Mouse (Mus musculus) thymus, adult 2 months (tissue): ENCODE data around the gene Wdr62. TPM values are rescaled to one million over a fixed set of nuclear protein-coding genes. Genes with fewer than 3 reads are reported as not detected.
A peak's percentile ranks its signal among the peaks of the same experiment; 100 is the strongest.

Experiments used
- DNase-seq: peaks from one replicate; pipeline ENCODE4 v3.0.0; 2021
- H3K27ac ChIP-seq: fragments of 200-500 bp; 2 replicates; pipeline ENCODE4 v1.5.1; 2012; ENCODE audit warnings: low read length, control low read depth; ENCODE audit not compliant: control insufficient read depth, insufficient read depth
- H3K27me3 ChIP-seq: fragments of 200-500 bp; 2 replicates; pipeline ENCODE4 v1.6.1; 2012; ENCODE audit warnings: mild to moderate bottlenecking, low read length, moderate library complexity, mixed read lengths; ENCODE audit not compliant: control insufficient read depth, insufficient read depth
- H3K36me3 ChIP-seq: fragments of 200-500 bp; 2 replicates; pipeline ENCODE4 v1.6.1; 2012; ENCODE audit warnings: mild to moderate bottlenecking, low read length, moderate library complexity; ENCODE audit not compliant: control insufficient read depth, insufficient read depth
- H3K4me1 ChIP-seq: fragments of 200-500 bp; replicated peaks from 2 replicates; pipeline ENCODE4 v1.6.1; 2012; ENCODE audit warnings: low read length; ENCODE audit not compliant: control insufficient read depth, insufficient read depth
- H3K4me3 ChIP-seq: fragments of 200-500 bp; 2 replicates; pipeline ENCODE4 v1.5.1; 2012; ENCODE audit warnings: mild to moderate bottlenecking, low read length, control low read depth, moderate library complexity; ENCODE audit not compliant: control insufficient read depth, insufficient read depth
- CTCF ChIP-seq: fragments of 200-500 bp; IDR thresholded peaks from 2 replicates; pipeline ENCODE4 v1.5.1; 2012; ENCODE audit warnings: mild to moderate bottlenecking, control low read depth, low read length, moderate library complexity, borderline replicate concordance; ENCODE audit not compliant: control insufficient read depth, poor library complexity, insufficient read depth; ENCODE audit errors: extremely low read depth
- POLR2A ChIP-seq: fragments of 200-500 bp; IDR thresholded peaks from 2 replicates; pipeline ENCODE4 v1.6.1; 2012; ENCODE audit warnings: mild to moderate bottlenecking, low read length, control low read depth, moderate library complexity; ENCODE audit not compliant: control insufficient read depth, poor library complexity, insufficient read depth; ENCODE audit errors: extremely low read depth
- WGBS: fragments of 180-500 bp; shearing (Covaris S2); methylation state at CpG from one replicate; pipeline ENCODE4 v1.1.7; 2018; 5-methylcytosine and 5-hydroxymethylcytosine counted together
- polyA plus RNA-seq: library from polyadenylated mRNA; depleted of rRNA; stranded (reverse); fragments of >200 nt; gene quantifications from 2 replicates; pipeline ENCODE4 v1.2.3, GENCODE M21; 2012

Gene Wdr62
- polyA plus RNA-seq, 1 experiment: 54.1 TPM

DNA sequence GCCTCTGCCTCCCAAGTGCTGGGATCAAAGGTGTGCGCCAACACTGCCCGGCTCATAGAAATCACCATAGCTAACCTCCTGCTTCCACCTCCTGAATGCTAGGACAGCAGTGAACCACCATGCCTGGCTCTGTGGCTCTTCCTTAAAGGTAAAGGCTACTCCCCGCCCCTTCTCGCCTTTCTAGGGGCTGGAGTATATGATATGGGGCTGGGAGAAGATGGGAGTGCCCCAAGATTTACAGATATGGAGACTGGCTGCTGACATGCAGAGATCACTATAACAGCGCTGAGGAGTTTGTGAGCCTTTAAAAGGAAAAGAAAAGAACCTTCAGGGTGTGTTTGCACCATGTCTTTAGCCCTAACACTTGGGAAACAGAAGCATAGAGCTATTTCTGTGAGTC lies 58.0 kb downstream of the Wdr62 start:
- TF ChIP-seq CTCF: no peak
- no peak for TF ChIP-seq POLR2A
- Histone ChIP-seq H3K27me3 (no peaks in the 10 kb centered on the region), H3K36me3 (0 out of 2 replicates have a peak, but pooled peaks cover 9% of the 10 kb centered on the region), H3K4me3 (no peak overlapping the region), H3K4me1 (peaks cover 19% of the 10 kb centered on the region), H3K27ac (no peak overlapping the region)
- WGBS: 94% methylated on average over 5 of the region's 5 CpGs
- DNase-seq: no peak

DNA sequence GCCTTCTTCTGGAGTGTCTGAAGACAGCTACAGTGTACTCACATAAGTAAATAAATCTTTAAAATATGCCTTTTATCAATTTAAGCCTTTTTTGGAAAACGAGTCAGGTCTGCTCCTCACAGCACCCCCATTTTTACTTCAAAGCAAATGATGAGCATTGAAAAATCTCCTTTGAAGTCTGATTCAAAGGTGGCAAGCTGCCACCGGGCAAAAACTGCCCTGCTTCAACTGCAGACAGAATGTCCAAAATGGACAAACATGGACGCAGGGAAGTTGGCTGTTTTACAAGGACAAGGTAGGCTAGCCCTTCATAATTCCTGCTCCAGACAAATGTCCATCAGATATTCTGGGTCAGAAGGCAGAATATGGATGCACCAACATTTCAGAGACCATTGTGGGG lies 58.8 kb downstream of the Wdr62 start:
- H3K36me3 ChIP-seq: 0 out of 2 replicates have a peak, but pooled peaks cover 9% of the 10 kb centered on the region
- 49% methylated on average over 3 of the region's 3 CpGs for WGBS
- no peak overlapping the region for H3K4me3 ChIP-seq
- H3K27me3 ChIP-seq: no peaks in the 10 kb centered on the region
- peaks cover 21% of the 10 kb centered on the region for H3K4me1 ChIP-seq
- no peak for TF ChIP-seq CTCF
- no peak for TF ChIP-seq POLR2A
- no peak overlapping the region for H3K27ac ChIP-seq
- DNase-seq: no peak

DNA sequence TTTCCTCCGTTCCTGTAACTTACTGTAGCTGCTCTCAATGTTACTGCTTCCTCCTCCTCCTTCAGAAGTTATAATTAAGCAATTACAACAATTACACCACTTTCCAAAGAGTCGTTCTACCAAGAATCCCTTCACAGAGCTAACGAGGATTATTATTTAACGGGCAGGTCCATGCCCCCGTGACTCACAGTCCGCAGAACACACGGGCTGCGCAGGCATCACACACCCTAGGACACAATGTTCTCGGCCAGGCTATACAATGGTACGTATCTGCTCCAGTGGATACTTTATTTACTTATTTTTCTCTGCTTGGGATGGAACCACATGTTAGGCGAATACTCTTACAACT lies 60.2 kb downstream of the Wdr62 start:
- 0 out of 2 replicates have a peak, but pooled peaks cover 4% of the 10 kb centered on the region for H3K36me3 ChIP-seq
- H3K27ac ChIP-seq: peak overlapping the region; percentile 88
- WGBS: 13% methylated on average over 11 of the region's 11 CpGs
- no peak for DNase-seq
- H3K4me3 ChIP-seq: peak overlapping the region; percentile 48
- peaks cover 21% of the 10 kb centered on the region for H3K4me1 ChIP-seq
- H3K27me3 ChIP-seq: no peaks in the 10 kb centered on the region
- TF ChIP-seq CTCF (no peak), POLR2A (no peak)

DNA sequence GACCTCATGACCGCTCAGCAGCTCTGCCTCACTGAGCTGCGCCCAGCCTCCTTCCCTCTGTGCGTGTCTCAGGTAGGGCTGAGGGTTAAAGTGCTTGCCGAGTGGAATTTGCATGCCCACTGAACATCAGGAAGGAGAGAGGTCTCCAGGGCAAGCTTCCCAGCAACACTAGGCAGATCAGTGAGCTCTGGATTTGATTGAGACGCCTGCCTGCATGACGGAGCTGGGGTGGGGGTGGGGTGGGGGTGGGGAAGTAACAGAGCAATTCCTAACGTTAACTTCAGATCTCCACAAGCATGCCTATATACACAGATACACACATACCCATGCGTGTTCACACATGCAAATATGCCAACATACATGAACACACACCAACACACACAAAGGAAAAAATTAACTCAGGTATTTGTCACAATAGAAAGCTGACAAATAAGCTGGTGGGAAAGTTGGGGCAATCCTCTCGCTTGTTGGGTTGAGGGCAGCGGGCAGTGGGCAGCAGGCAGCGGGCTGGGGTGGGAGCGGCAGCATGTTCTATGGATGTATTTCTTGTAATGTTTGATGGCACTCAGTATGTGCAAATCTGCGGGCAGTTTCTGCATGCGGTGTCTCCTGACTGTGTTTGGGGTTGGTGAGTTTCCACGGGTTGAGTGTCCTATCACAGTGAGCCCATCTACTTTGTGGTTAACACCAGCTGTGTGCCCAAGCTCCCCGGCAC lies 60.8 kb downstream of the Wdr62 start:
- H3K4me1 ChIP-seq: peaks cover 21% of the 10 kb centered on the region
- H3K4me3 ChIP-seq: peak overlapping the region; percentile 48
- no peaks in the 10 kb centered on the region for H3K27me3 ChIP-seq
- DNase-seq: peak; percentile 66
- peak overlapping the region; percentile 88 for H3K27ac ChIP-seq
- WGBS: 2% methylated on average over 16 of the region's 16 CpGs
- 0 out of 2 replicates have a peak, but pooled peaks cover 4% of the 10 kb centered on the region for H3K36me3 ChIP-seq
- TF ChIP-seq POLR2A: no peak
- no peak for TF ChIP-seq CTCF

DNA sequence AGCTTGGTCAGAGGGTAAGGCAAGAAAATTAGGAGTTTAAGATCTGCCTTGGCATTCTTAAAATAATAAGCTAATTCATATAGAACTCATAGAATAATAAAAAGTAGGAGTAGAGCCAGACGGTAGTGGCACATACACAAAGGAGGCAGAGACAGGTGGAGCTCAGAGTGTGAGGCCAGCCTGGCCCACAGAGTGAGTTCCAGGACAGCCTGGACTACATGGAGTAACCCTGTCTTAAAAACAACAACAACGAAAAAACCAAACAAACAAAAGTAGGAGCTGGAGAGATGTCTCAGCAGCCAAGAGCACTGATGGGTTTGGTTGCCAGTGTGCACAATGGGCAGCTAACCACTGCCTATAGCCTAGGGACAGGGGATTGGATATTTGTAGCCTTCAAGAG lies 62.9 kb downstream of the Wdr62 start:
- no peak overlapping the region for H3K4me3 ChIP-seq
- no peak for DNase-seq
- TF ChIP-seq POLR2A: no peak
- TF ChIP-seq CTCF: no peak
- no peaks in the 10 kb centered on the region for H3K27me3 ChIP-seq
- no peak overlapping the region for H3K27ac ChIP-seq
- H3K4me1 ChIP-seq: peaks cover 21% of the 10 kb centered on the region
- 98% methylated on average over 2 of the region's 2 CpGs for WGBS
- no peaks in the 10 kb centered on the region for H3K36me3 ChIP-seq

DNA sequence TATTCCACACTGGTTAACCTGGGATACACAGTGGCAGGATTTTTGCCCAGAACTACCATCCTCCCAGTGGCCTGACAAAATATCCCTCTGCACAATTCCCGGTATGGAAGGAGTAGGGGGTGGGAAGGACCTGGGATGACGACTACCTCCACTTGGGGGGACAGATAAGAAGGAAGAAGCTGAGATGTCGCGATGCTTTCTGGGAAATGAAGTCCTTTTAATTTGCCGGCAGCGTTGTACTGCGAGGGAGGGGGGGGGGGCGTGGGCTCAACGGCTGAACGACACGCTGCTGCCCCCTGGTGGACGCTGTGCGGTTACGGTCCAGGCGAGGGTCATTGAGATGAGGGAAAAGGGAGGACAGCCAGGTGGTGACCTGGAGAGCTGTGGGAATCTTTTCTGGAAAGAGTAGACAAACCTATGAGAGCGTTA lies 63.5 kb downstream of the Wdr62 start:
- no peak overlapping the region for H3K4me3 ChIP-seq
- no peaks in the 10 kb centered on the region for H3K27me3 ChIP-seq
- peak; percentile 67 for DNase-seq
- H3K36me3 ChIP-seq: no peaks in the 10 kb centered on the region
- TF ChIP-seq CTCF: peak; percentile 92
- no peak for TF ChIP-seq POLR2A
- no peak overlapping the region for H3K27ac ChIP-seq
- peaks cover 21% of the 10 kb centered on the region for H3K4me1 ChIP-seq
- WGBS: 2% methylated on average over 16 of the region's 16 CpGs
